Mouse (Mus musculus) bone marrow, adult 2 months (tissue): ENCODE data around the gene Kif27. TPM values are rescaled to one million over a fixed set of nuclear protein-coding genes. Genes with fewer than 3 reads are reported as not detected.

ENCODE experiments used
- H3K27ac ChIP-seq: fragments of 200-500 bp; 2 replicates; pipeline ENCODE4 v1.5.1; 2012; ENCODE audit warnings: low read depth, mild to moderate bottlenecking, control low read depth, inconsistent platforms, low read length; ENCODE audit not compliant: control insufficient read depth, poor library complexity, insufficient read depth
- H3K4me1 ChIP-seq: fragments of 200-500 bp; 2 replicates; pipeline ENCODE4 v1.6.1; 2011; ENCODE audit warnings: low read length; ENCODE audit not compliant: control insufficient read depth, insufficient read depth
- H3K4me3 ChIP-seq: fragments of 200-500 bp; replicated peaks from 2 replicates; pipeline ENCODE3; 2011; ENCODE audit warnings: mild to moderate bottlenecking, low read depth, low read length, control low read depth; ENCODE audit not compliant: control insufficient read depth
- CTCF ChIP-seq: fragments of 200-500 bp; IDR thresholded peaks from 2 replicates; pipeline ENCODE4 v1.5.1; 2011; ENCODE audit warnings: low read length, control low read depth; ENCODE audit not compliant: control insufficient read depth, insufficient read depth
- POLR2A ChIP-seq: fragments of 200-500 bp; IDR thresholded peaks from 2 replicates; pipeline ENCODE4 v1.6.1; 2011; ENCODE audit warnings: low read depth, mild to moderate bottlenecking, control low read depth, low read length, borderline replicate concordance; ENCODE audit not compliant: control insufficient read depth
- WGBS: fragments of 180-500 bp; shearing (Covaris S2); methylation state at CpG from one replicate; pipeline ENCODE4 v1.1.7; 2018; 5-methylcytosine and 5-hydroxymethylcytosine counted together
- polyA plus RNA-seq: library from polyadenylated mRNA; stranded (reverse); fragments of >200 nt; gene quantifications from 2 replicates; pipeline ENCODE4 v1.2.4, GENCODE M21; 2011; ENCODE audit warnings: low replicate concordance; ENCODE audit not compliant: missing spikeins, insufficient read depth, insufficient read length

Kif27 gene
- polyA plus RNA-seq, 1 experiment, result not detected

GRCm38 (mm10) chr13:58302421-58303145, 56.3 kb downstream of the Kif27 start:
- Histone ChIP-seq H3K4me3 (no peak overlapping the region), H3K4me1 (no peaks in the 10 kb centered on the region), H3K27ac (no peak overlapping the region)
- 83% methylated on average over 9 of the region's 9 CpGs for WGBS
- no peak for TF ChIP-seq POLR2A
- TF ChIP-seq CTCF, result no peak

GRCm38 (mm10) chr13:58301961-58302360, 57.0 kb downstream of the Kif27 start:
- no peak overlapping the region for H3K27ac ChIP-seq
- no peaks in the 10 kb centered on the region for H3K4me1 ChIP-seq
- H3K4me3 ChIP-seq, result no peak overlapping the region
- 83% methylated on average over 6 of the region's 6 CpGs for WGBS
- TF ChIP-seq POLR2A (no peak), CTCF (no peak)

- TF ChIP-seq CTCF (no peak), POLR2A (no peak)
- Histone ChIP-seq H3K4me3 (no peak overlapping the region), H3K27ac (no peak overlapping the region), H3K4me1 (no peaks in the 10 kb centered on the region; the same call in 1 of the 2 replicates)
- whole genome bisulfite sequencing, result 62% methylated on average over 3 of the region's 3 CpGs
Measured at GRCm38 (mm10) chr13:58298756-58299155, 60.2 kb downstream of the Kif27 start.

GRCm38 (mm10) chr13:58295582-58295981, 63.3 kb downstream of the Kif27 start:
- WGBS, result 51% methylated on average over 3 of the region's 3 CpGs
- H3K4me1 ChIP-seq, result no peaks in the 10 kb centered on the region; the same call in 1 of the 2 replicates
- H3K4me3 ChIP-seq, result no peak overlapping the region
- TF ChIP-seq CTCF (no peak), POLR2A (no peak)
- no peak overlapping the region for H3K27ac ChIP-seq

- no peak overlapping the region for H3K4me3 ChIP-seq
- 60% methylated on average over 5 of the region's 5 CpGs for WGBS
- TF ChIP-seq CTCF (no peak), POLR2A (no peak)
- H3K4me1 ChIP-seq, result no peaks in the 10 kb centered on the region; the same call in 1 of the 2 replicates
- no peak overlapping the region for H3K27ac ChIP-seq
Measured at GRCm38 (mm10) chr13:58292811-58293210, 66.1 kb downstream of the Kif27 start.

- Histone ChIP-seq H3K27ac (no peak overlapping the region), H3K4me3 (no peak overlapping the region), H3K4me1 (no peaks in the 10 kb centered on the region)
- WGBS, result 75% methylated on average over 1 of the region's 1 CpGs
- TF ChIP-seq CTCF, result no peak
- no peak for TF ChIP-seq POLR2A
Measured at GRCm38 (mm10) chr13:58289308-58289707, 69.6 kb downstream of the Kif27 start.

GRCm38 (mm10) chr13:58287822-58288221, 71.1 kb downstream of the Kif27 start:
- TF ChIP-seq POLR2A, result no peak
- TF ChIP-seq CTCF, result peak; percentile 91
- Histone ChIP-seq H3K4me3 (no peak overlapping the region), H3K4me1 (no peaks in the 10 kb centered on the region), H3K27ac (no peak overlapping the region)
- 14% methylated on average over 13 of the region's 13 CpGs for WGBS

GRCm38 (mm10) chr13:58283466-58283865, 75.5 kb downstream of the Kif27 start:
- WGBS, result 68% methylated on average over 4 of the region's 4 CpGs

More at GRCm38 (mm10) chr13:58283466-58283865, 75.5 kb downstream of the Kif27 start:
- no peaks in the 10 kb centered on the region for H3K4me1 ChIP-seq
- no peak overlapping the region for H3K4me3 ChIP-seq
- H3K27ac ChIP-seq, result no peak overlapping the region
- TF ChIP-seq CTCF (no peak), POLR2A (no peak)
